Comparison of ENCODE assay signal across 19 mouse cellular contexts in the genomic region with DNA sequence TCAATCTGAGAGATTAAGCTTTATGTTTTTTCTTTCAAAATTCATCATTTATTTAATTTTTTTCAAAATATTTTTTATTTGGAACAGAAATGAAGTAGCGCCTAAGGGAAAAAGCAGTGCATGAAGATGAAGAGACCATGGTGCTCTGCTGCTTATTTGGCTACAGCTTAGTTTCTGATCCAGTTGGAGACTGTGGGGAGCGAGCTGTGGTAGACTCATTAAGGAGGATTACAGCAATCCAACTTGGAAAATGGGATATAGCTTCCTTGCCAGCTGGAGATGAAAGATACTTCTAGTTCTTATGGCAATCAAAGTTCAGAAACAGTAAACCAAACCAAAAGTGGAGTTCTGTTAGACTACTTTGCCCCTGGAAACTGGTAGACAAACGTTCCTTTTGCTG.
"Had no signal": no experiment of that assay in that cellular context is flagged by ENCODE, and none has a peak within 500 bp of the region (broad histone marks: within the 10 kb centered on the region; RNA-seq: fewer than 3 reads in every experiment).

No protein-coding gene starts in this region.

- H3K9me3 ChIP-seq: limb, embryonic 12.5 days; limb, embryonic 15.5 days; midbrain, embryonic 12.5 days; midbrain, embryonic 15.5 days; stomach, embryonic 15.5 days had no signal

- H3K4me2 ChIP-seq: limb, embryonic 12.5 days; limb, embryonic 15.5 days; liver, embryonic 11.5 days; lung, embryonic 14.5 days; midbrain, embryonic 12.5 days; midbrain, embryonic 15.5 days; stomach, embryonic 15.5 days had no signal

- ATAC-seq: liver, postnatal 0 days; lung, postnatal 0 days; midbrain, embryonic 15.5 days had no signal

- H3K4me3 ChIP-seq: limb, embryonic 12.5 days; limb, embryonic 15.5 days; midbrain, embryonic 12.5 days; midbrain, embryonic 15.5 days; stomach, embryonic 15.5 days had no signal

- H3K27me3 ChIP-seq: limb, embryonic 12.5 days; limb, embryonic 15.5 days; midbrain, embryonic 12.5 days; midbrain, embryonic 15.5 days; stomach, embryonic 15.5 days had no signal

- DNase-seq: kidney, adult 8-10 months; kidney, postnatal 14 days; kidney, postnatal 4 days; left cerebral cortex, postnatal 4 days; liver, postnatal 0 days; lung, embryonic 14.5 days; right cerebral cortex, postnatal 14 days; right cerebral cortex, postnatal 4 days; spleen, adult 18-20 months; thymus, postnatal 25 days had no signal

- H3K9ac ChIP-seq: limb, embryonic 12.5 days; limb, embryonic 15.5 days; liver, embryonic 14.5 days; liver, postnatal 0 days; lung, embryonic 14.5 days; midbrain, embryonic 12.5 days; midbrain, embryonic 15.5 days; stomach, embryonic 15.5 days had no signal

- H3K4me1 ChIP-seq: limb, embryonic 12.5 days; limb, embryonic 15.5 days; midbrain, embryonic 12.5 days; midbrain, embryonic 15.5 days; stomach, embryonic 15.5 days had no signal

- H3K36me3 ChIP-seq: limb, embryonic 12.5 days; limb, embryonic 15.5 days; midbrain, embryonic 12.5 days; midbrain, embryonic 15.5 days; stomach, embryonic 15.5 days had no signal

- H3K27ac ChIP-seq: limb, embryonic 12.5 days; limb, embryonic 15.5 days; liver, embryonic 14.5 days; macrophage; midbrain, embryonic 12.5 days; midbrain, embryonic 15.5 days; stomach, embryonic 15.5 days had no signal
